In the genomic region with DNA sequence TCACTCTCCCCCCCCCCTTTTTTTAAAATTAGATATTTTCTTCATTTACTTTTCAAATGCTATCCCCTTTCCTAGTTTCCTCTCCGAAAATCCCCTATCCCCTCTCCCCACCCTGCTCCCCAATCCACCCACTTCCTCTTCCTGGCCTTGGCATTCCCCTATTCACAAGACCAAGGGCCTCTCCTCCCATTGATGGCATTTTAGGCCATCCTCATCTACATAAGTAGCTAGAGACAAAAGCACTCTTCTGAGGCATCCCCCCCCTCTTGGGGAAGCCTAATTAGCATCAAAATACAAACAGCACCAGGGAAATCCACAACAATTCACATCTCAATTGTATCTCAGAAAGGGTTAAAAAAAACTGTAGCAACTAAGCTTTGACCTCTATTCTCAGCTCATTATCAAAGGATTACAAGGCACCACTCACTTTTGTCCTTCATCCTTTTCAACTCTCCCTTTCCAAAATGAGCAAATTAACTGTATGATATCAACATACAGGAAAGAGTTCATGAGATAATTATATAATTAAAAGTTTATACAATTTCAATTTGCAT, we compare ENCODE assay signal across 22 mouse cellular contexts.
DNase-seq lines count a peak whose midpoint lies in the region; ATAC-seq and TF ChIP-seq lines count a peak whose summit lies in the region.
"Had no signal": no experiment of that assay in that cellular context is flagged by ENCODE, and none has a peak within 500 bp of the region (broad histone marks: within the 10 kb centered on the region; RNA-seq: fewer than 3 reads in every experiment).

No protein-coding gene starts in this region.

- WGBS in midbrain, embryonic 12.5 days = 37% methylated on average over 1 of the region's 1 CpGs
- 32% methylated on average over 1 of the region's 1 CpGs for WGBS in midbrain, postnatal 0 days

- peak; percentile 10 for DNase-seq in heart, adult 11 months
- no peak for DNase-seq in heart, adult 9 months (ENCODE audit: low spot score in 2 of 2)
- DNase-seq in midbrain, postnatal 0 days (ENCODE audit: low spot score) = no peak
- DNase-seq in ES-E14 (ENCODE audit: low read depth, low spot score) = no peak
- peak; percentile 56 for DNase-seq in brain, embryonic 14.5 days (ENCODE audit: low read depth)
- no peak for DNase-seq in cerebellum, postnatal 10 days
- DNase-seq: adrenal gland, postnatal 36 days; cerebellum, adult 11 months; cerebellum, adult 9-11 months; gastrocnemius, adult 2 months; heart, postnatal 4 days; kidney, adult 18-20 months; layer of hippocampus, adult 9-11 months; liver, embryonic 13.5 days; lung, adult 2 months; lung, postnatal 14 days; right cerebral cortex, postnatal 25 days; spleen, adult 18-20 months had no signal

- H3K4me1 ChIP-seq in midbrain, embryonic 12.5 days = no peaks in the 10 kb centered on the region
- no peaks in the 10 kb centered on the region for H3K4me1 ChIP-seq in midbrain, postnatal 0 days (ENCODE audit: insufficient read depth, low read length)
- peaks cover 0 to 5% of the 10 kb centered on the region in 2 experiments; a peak in 1 of 4 replicates for H3K4me1 ChIP-seq in ES-E14 (ENCODE audit: control insufficient read depth in 2 of 2, insufficient read depth in 2 of 2, low read length in 2 of 2, poor library complexity in 1 of 2)
- H3K4me1 ChIP-seq: heart, embryonic 10.5 days; liver, embryonic 13.5 days had no signal

- H3K4me2 ChIP-seq in midbrain, embryonic 12.5 days (replicated peaks) = no peak overlapping the region
- H3K4me2 ChIP-seq in midbrain, postnatal 0 days (ENCODE audit: low read depth, low read length, poor library complexity, severe bottlenecking) = no peak overlapping the region
- H3K4me2 ChIP-seq: liver, embryonic 13.5 days had no signal

- no peaks in the 10 kb centered on the region for H3K9me3 ChIP-seq in midbrain, embryonic 12.5 days
- no peaks in the 10 kb centered on the region for H3K9me3 ChIP-seq in midbrain, postnatal 0 days (ENCODE audit: low read length)
- H3K9me3 ChIP-seq in ES-E14 (ENCODE audit: control insufficient read depth, insufficient read depth, low read depth, low read length) = no peaks in the 10 kb centered on the region
- H3K9me3 ChIP-seq: heart, embryonic 10.5 days; liver, embryonic 13.5 days had no signal

- H3K27me3 ChIP-seq in midbrain, embryonic 12.5 days = no peaks in the 10 kb centered on the region
- no peaks in the 10 kb centered on the region for H3K27me3 ChIP-seq in midbrain, postnatal 0 days (ENCODE audit: insufficient read depth, low read length)
- H3K27me3 ChIP-seq: liver, embryonic 13.5 days had no signal

- TF ChIP-seq CTCF in midbrain, postnatal 0 days (IDR thresholded peaks at IDR 0.05) = no peak
- no peak for TF ChIP-seq CTCF in brain, embryonic 14.5 days (IDR thresholded peaks at IDR 0.05; ENCODE audit: borderline replicate concordance, extremely low read depth, insufficient read depth, insufficient read length)

- TF ChIP-seq POLR2A in brain, embryonic 14.5 days (IDR thresholded peaks at IDR 0.05; ENCODE audit: borderline replicate concordance, extremely low read depth, insufficient read depth, insufficient read length, poor library complexity, severe bottlenecking) = no peak

- in situ Hi-C loops in ES-E14 (cut with MboI; ENCODE audit: low sequenced_read_pairs in 2 of 2, unreplicated experiment in 2 of 2) = no loop called here

- no peak overlapping the region for H3K9ac ChIP-seq in midbrain, embryonic 12.5 days (replicated peaks)
- no peak overlapping the region for H3K9ac ChIP-seq in midbrain, postnatal 0 days (replicated peaks; ENCODE audit: low read length, poor library complexity, severe bottlenecking)
- H3K9ac ChIP-seq in ES-E14 (ENCODE audit: insufficient read depth, low read depth, low read length, poor library complexity, severe bottlenecking) = no peak overlapping the region
- H3K9ac ChIP-seq: liver, embryonic 13.5 days had no signal

- ATAC-seq in midbrain, embryonic 12.5 days (ENCODE audit: low FRiP score, low read depth) = peak; percentile 86; the same call in 1 of the 2 replicates
- ATAC-seq in midbrain, postnatal 0 days (ENCODE audit: low FRiP score) = no peak
- ATAC-seq: inflammation-experienced regulatory T-cells, adult 6 months had no signal

- H3K4me3 ChIP-seq in midbrain, embryonic 12.5 days = no peak overlapping the region
- no peak overlapping the region for H3K4me3 ChIP-seq in midbrain, postnatal 0 days (ENCODE audit: low read depth, low read length)
- no peak overlapping the region for H3K4me3 ChIP-seq in ES-E14 (ENCODE audit: insufficient read depth in 1 of 2, low read depth in 1 of 2, low read length in 2 of 2, poor library complexity in 1 of 2, severe bottlenecking in 1 of 2)
- H3K4me3 ChIP-seq: gastrocnemius, adult 2 months; heart, embryonic 10.5 days; liver, embryonic 13.5 days had no signal

- no peaks in the 10 kb centered on the region for H3K36me3 ChIP-seq in midbrain, embryonic 12.5 days
- no peaks in the 10 kb centered on the region for H3K36me3 ChIP-seq in midbrain, postnatal 0 days (ENCODE audit: insufficient read depth, low read length)
- no peaks in the 10 kb centered on the region for H3K36me3 ChIP-seq in ES-E14 (ENCODE audit: control insufficient read depth, insufficient read depth, low read length, poor library complexity, severe bottlenecking)
- H3K36me3 ChIP-seq: heart, embryonic 10.5 days; liver, embryonic 13.5 days had no signal

- no peak overlapping the region for H3K27ac ChIP-seq in midbrain, embryonic 12.5 days (replicated peaks)
- H3K27ac ChIP-seq in midbrain, postnatal 0 days (ENCODE audit: low read depth, low read length) = no peak overlapping the region
- no peak overlapping the region; the same call in 1 of the 2 replicates for H3K27ac ChIP-seq in ES-E14 (ENCODE audit: insufficient read depth, low read depth, low read length, poor library complexity, severe bottlenecking)
- H3K27ac ChIP-seq: gastrocnemius, adult 2 months; heart, embryonic 10.5 days; kidney, postnatal 0 days; liver, embryonic 13.5 days had no signal

TF ChIP-seq in ES-E14, 5 proteins besides CTCF, POLR2A, EP300 and RAD21:
- TF ChIP-seq MAFK (IDR thresholded peaks at IDR 0.05; ENCODE audit: insufficient read depth, low read depth, low read length) = no peak
- TF ChIP-seq ZNF384 (IDR thresholded peaks at IDR 0.05; ENCODE audit: low read depth, low read length) = peak; percentile 63
- TF ChIP-seq HCFC1 (IDR thresholded peaks at IDR 0.05; ENCODE audit: borderline replicate concordance, insufficient read depth, low read length) = no peak
- no peak for TF ChIP-seq ZC3H11A (IDR thresholded peaks at IDR 0.05; ENCODE audit: borderline replicate concordance, low read depth, low read length)
- no peak for TF ChIP-seq CHD2 (IDR thresholded peaks at IDR 0.05; ENCODE audit: low read depth, low read length)

Comparison
In these comparisons a context has a peak if more than half of its experiments do, and no peak if none do; other contexts are left out.
1. DNase-seq: peak in heart, adult 11 months (single experiment) and brain, embryonic 14.5 days (single experiment); none in heart, adult 9 months (0 of 2), midbrain, postnatal 0 days (single experiment), ES-E14 (single experiment) and cerebellum, postnatal 10 days (0 of 2).